ENCODE assay signal across 16 mouse cellular contexts in the genomic region with DNA sequence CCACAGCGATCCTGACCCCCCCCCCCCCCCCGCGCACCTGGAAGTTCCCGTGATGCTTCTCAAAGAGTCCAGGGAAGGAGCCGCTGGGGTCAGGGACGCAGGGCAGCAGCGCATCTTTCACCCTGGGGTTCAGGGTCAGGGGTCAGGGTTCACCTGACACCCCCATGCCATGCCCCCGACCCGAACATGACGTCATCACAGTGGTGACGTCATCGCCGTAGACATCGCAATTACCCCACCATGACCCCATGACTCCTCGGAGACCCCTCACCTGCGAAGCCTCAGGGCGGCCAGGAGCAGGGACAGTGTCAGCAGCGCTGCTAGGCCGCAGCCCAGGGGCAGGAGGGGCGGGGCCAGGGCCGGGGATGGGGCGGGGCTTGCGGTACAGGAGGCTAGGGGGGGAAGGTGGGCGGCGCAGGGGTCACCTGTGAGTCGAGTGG. TPM values are rescaled to one million over a fixed set of nuclear protein-coding genes. Genes with fewer than 3 reads are reported as not detected.
DNase-seq lines count a peak whose midpoint lies in the region; ATAC-seq and TF ChIP-seq lines count a peak whose summit lies in the region.
"Had no signal": no experiment of that assay in that cellular context is flagged by ENCODE, and none has a peak within 500 bp of the region (broad histone marks: within the 10 kb centered on the region; RNA-seq: fewer than 3 reads in every experiment).

No protein-coding gene starts in this region.

- H3K4me1 ChIP-seq in lung, embryonic 14.5 days (ENCODE audit: insufficient read depth), result no peaks in the 10 kb centered on the region
- no peaks in the 10 kb centered on the region for H3K4me1 ChIP-seq in neural tube, embryonic 15.5 days
- H3K4me1 ChIP-seq: embryonic facial prominence, embryonic 13.5 days; heart, embryonic 10.5 days; hindbrain, embryonic 10.5 days; neural tube, embryonic 13.5 days had no signal

- no peak for TF ChIP-seq CTCF in lung, embryonic 14.5 days (IDR thresholded peaks at IDR 0.05; ENCODE audit: low read depth)

- H3K27ac ChIP-seq in lung, embryonic 14.5 days (ENCODE audit: low read depth), result no peak overlapping the region
- H3K27ac ChIP-seq in neural tube, embryonic 15.5 days (replicated peaks), result no peak overlapping the region
- H3K27ac ChIP-seq: embryonic facial prominence, embryonic 13.5 days; heart, embryonic 10.5 days; hindbrain, embryonic 10.5 days; liver, embryonic 13.5 days; midbrain, embryonic 10.5 days; neural tube, embryonic 13.5 days had no signal

- no peak overlapping the region for H3K4me2 ChIP-seq in lung, embryonic 14.5 days
- no peak overlapping the region for H3K4me2 ChIP-seq in neural tube, embryonic 15.5 days
- H3K4me2 ChIP-seq: embryonic facial prominence, embryonic 13.5 days; liver, embryonic 13.5 days; neural tube, embryonic 13.5 days had no signal

- 80% methylated on average over 22 of the region's 26 CpGs for WGBS in lung, embryonic 14.5 days
- 83% methylated on average over 25 of the region's 26 CpGs for WGBS in neural tube, embryonic 15.5 days

- H3K9me3 ChIP-seq in lung, embryonic 14.5 days (ENCODE audit: low read depth, low read length), result peaks cover 48% of the 10 kb centered on the region
- H3K9me3 ChIP-seq in neural tube, embryonic 15.5 days (replicated peaks), result peaks cover 5% of the 10 kb centered on the region; the same call in 1 of the 2 replicates

- 0 out of 2 replicates have a peak, but pooled peaks cover 4% of the 10 kb centered on the region for H3K36me3 ChIP-seq in lung, embryonic 14.5 days (ENCODE audit: insufficient read depth)
- peaks cover 23% of the 10 kb centered on the region for H3K36me3 ChIP-seq in neural tube, embryonic 15.5 days

- H3K27me3 ChIP-seq in lung, embryonic 14.5 days (ENCODE audit: insufficient read depth, low read length), result no peaks in the 10 kb centered on the region
- H3K27me3 ChIP-seq in neural tube, embryonic 15.5 days (replicated peaks), result no peaks in the 10 kb centered on the region
- H3K27me3 ChIP-seq: embryonic facial prominence, embryonic 13.5 days; liver, embryonic 13.5 days; neural tube, embryonic 13.5 days had no signal

- no peak for ATAC-seq in lung, embryonic 14.5 days (ENCODE audit: insufficient read depth)
- ATAC-seq in neural tube, embryonic 15.5 days (ENCODE audit: low FRiP score), result no peak
- ATAC-seq: forebrain, embryonic 16.5 days had no signal

- peak; percentile 3 for DNase-seq in embryo, embryonic 9.5 days (ENCODE audit: extremely low spot score)
- DNase-seq in embryo, embryonic 10.5 days (ENCODE audit: low spot score), result no peak
- peak; percentile 3 for DNase-seq in lung, embryonic 14.5 days
- no peak for DNase-seq in lung, postnatal 25 days (ENCODE audit: low spot score)
- peak; percentile 18 to 24 for DNase-seq in B cell, adult 2 months
- DNase-seq in adrenal gland, postnatal 10 days, result peak; percentile 14
- DNase-seq in frontal cortex, adult 2 months (ENCODE audit: extremely low spot score in 1 of 2, low spot score in 1 of 2), result no peak
- DNase-seq: kidney, adult 8-10 months had no signal

- H3K9ac ChIP-seq in lung, embryonic 14.5 days, result no peak overlapping the region
- H3K9ac ChIP-seq in neural tube, embryonic 15.5 days (replicated peaks), result no peak overlapping the region
- H3K9ac ChIP-seq: embryonic facial prominence, embryonic 13.5 days; liver, embryonic 13.5 days; neural tube, embryonic 13.5 days had no signal

- no peak overlapping the region for H3K4me3 ChIP-seq in lung, embryonic 14.5 days (ENCODE audit: low read depth, low read length)
- H3K4me3 ChIP-seq in neural tube, embryonic 15.5 days (replicated peaks), result no peak overlapping the region
- H3K4me3 ChIP-seq: hindbrain, embryonic 10.5 days; liver, embryonic 13.5 days had no signal

RNA-seq across cellular contexts. Expression of gene Crlf2, which starts 3.5 kb away (rescaled TPM):
- polyA plus RNA-seq in lung, embryonic 14.5 days (2014; fragmentation: Nextera tagmentation; extraction: Ambion mirVana), result 10.7 and 10.9 TPM in 2 replicates
- 10 to 100 TPM; 23.1 to 25.9 TPM for total RNA-seq in adrenal gland, postnatal 10 days (2021)
- 28.0 and 30.2 TPM in 2 replicates for polyA plus RNA-seq in frontal cortex, adult 2 months (2012; rRNA removed)
- polyA plus RNA-seq in neural tube, embryonic 15.5 days (2015; fragmentation: Nextera tagmentation; extraction: Ambion mirVana), result 23.2 and 23.6 TPM in 2 replicates

Comparison
In these comparisons a context has a peak if more than half of its experiments do, and no peak if none do; other contexts are left out.
1. DNase-seq: peak in embryo, embryonic 9.5 days (single experiment), lung, embryonic 14.5 days (single experiment), B cell, adult 2 months (2 of 2) and adrenal gland, postnatal 10 days (single experiment); none in embryo, embryonic 10.5 days (single experiment), lung, postnatal 25 days (single experiment) and frontal cortex, adult 2 months (0 of 2).